Mouse (Mus musculus): ENCODE results near the gene Rin1. TPM values are rescaled to one million over a fixed set of nuclear protein-coding genes. Genes with fewer than 3 reads are reported as not detected.

Rin1 gene
- total and polyA plus RNA-seq, 2 experiments, result 0.09 to 0.78 TPM

DNA sequence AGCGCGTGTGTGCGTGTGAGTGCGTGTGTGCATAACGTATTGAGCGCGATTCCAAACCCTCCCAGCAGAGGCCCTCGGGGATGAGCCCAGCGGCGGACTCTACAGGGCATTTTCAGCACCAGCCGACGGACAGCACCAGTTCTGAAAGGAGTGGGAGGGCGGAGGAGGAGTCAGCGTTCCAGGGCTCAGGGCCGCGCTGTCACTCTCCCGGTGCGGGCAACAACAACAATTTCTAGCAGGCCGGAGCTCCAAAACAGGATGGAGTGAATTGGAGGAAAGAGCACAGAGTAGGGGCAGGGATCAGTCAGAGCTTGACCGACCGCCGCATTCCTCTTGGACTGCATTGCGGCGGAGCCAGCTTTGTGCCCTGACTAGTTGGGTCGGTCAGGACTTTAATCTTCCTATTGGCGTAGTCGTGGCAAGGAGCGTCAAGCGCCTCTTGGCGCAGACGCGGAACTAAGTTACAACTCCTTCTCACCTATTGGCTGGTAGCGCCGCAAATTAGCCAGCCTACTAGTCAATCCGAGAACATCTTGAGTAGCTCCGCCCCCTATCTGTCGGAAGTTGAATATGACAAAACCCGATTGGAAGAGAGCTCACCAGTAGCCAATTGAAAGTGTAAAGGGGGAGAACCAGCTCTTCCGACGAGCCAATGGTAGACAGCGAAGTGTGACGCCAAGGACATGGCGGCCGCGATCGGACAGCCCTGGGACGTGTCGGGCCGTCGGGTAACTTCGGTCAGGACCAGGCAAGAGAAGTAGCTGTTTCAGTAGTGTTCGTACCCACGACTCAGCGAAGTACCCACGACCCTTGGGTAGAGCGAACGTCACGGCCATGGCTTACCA is 37.8 kb downstream of the Rin1 start, which contains the start of gene Yif1a:
Yif1a (plus strand) TSS at position 655 of the 845 bp plus-strand sequence.
- no peaks in the 10 kb centered on the region for H3K79me2 ChIP-seq (ENCODE audit: control insufficient read depth, insufficient read depth, low read length)
- under 1% methylated on average over 58 of the region's 58 CpGs for WGBS
- peak; percentile 77 for TF ChIP-seq CTCF (IDR thresholded peaks at IDR 0.05; ENCODE audit: low read depth, low read length)
- TF ChIP-seq POLR2A (IDR thresholded peaks at IDR 0.05; ENCODE audit: extremely low read depth, insufficient read depth, low read length), result peak; percentile 80
- H3K27me3 ChIP-seq (ENCODE audit: control insufficient read depth, insufficient read depth, low read length), result peaks cover 7% of the 10 kb centered on the region; the same call in 1 of the 2 replicates
- H3K27ac ChIP-seq (replicated peaks; ENCODE audit: insufficient read depth, low read depth, low read length), result peak within 1 kb of the TSS; percentile 77
- no peaks in the 10 kb centered on the region for H3K36me3 ChIP-seq (ENCODE audit: control insufficient read depth, insufficient read depth, low read length)
- H3K4me1 ChIP-seq (ENCODE audit: control insufficient read depth, insufficient read depth, low read length), result peaks cover 11% of the 10 kb centered on the region
- H3K4me3 ChIP-seq (ENCODE audit: insufficient read depth, low read depth, low read length), result peak within 1 kb of the TSS; percentile 78
- peak; percentile 100 for DNase-seq (ENCODE audit: extremely low read depth, low read depth, low spot score)
- H3K9ac ChIP-seq (ENCODE audit: low read depth, low read length), result peak within 1 kb of the TSS; percentile 80

DNA sequence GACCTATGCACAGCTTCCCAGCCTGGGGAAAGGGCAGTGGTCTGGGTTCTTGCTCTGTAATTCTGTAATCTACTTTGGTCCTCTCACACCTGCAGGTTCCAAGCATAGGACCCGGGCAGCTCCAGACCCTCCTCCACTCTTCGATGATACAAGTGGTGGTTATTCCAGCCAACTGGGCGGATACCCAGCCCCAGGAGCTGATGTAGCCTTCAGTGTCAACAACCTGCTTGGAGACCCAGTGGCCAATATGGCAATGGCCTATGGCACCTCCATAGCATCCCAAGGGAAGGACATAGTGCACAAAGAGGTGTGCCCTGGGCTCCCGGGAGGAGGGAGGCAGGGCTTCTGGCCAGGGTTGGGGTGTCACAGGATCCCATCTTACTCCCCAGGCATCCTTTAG is 39.0 kb downstream of the Rin1 start:
- WGBS, result 91% methylated on average over 4 of the region's 4 CpGs
- H3K4me1 ChIP-seq (ENCODE audit: control insufficient read depth, insufficient read depth, low read length), result peaks cover 11% of the 10 kb centered on the region
- DNase-seq (ENCODE audit: extremely low read depth, low read depth, low spot score), result no peak
- H3K4me3 ChIP-seq (ENCODE audit: insufficient read depth, low read depth, low read length), result peak overlapping the region; percentile 78; the same call in 1 of the 2 replicates
- TF ChIP-seq CTCF (IDR thresholded peaks at IDR 0.05; ENCODE audit: low read depth, low read length) (no peak), POLR2A (IDR thresholded peaks at IDR 0.05; ENCODE audit: extremely low read depth, insufficient read depth, low read length) (no peak)
- H3K27me3 ChIP-seq (ENCODE audit: control insufficient read depth, insufficient read depth, low read length), result peaks cover 4% of the 10 kb centered on the region; the same call in 1 of the 2 replicates
- no peaks in the 10 kb centered on the region for H3K79me2 ChIP-seq (ENCODE audit: control insufficient read depth, insufficient read depth, low read length)
- H3K27ac ChIP-seq (replicated peaks; ENCODE audit: insufficient read depth, low read depth, low read length), result no peak overlapping the region
- no peaks in the 10 kb centered on the region for H3K36me3 ChIP-seq (ENCODE audit: control insufficient read depth, insufficient read depth, low read length)
- peak overlapping the region; percentile 10; the same call in 1 of the 2 replicates for H3K9ac ChIP-seq (ENCODE audit: low read depth, low read length)

DNA sequence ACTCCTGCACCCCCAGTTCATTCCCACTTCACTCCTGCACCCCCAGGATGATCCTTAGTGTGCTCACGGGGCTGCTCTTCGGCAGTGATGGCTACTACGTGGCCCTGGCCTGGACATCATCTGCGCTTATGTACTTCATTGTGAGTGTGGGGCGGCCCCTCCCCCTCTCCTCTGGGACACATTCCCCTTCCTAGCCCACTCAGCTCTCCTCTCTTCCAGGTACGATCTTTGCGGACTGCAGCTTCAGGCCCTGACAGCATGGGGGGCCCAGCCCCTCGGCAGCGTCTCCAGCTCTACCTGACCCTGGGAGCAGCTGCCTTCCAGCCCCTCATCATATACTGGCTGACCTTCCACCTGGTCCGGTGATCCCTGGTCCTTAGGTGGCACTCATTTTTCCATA is 41.8 kb downstream of the Rin1 start:
- TF ChIP-seq CTCF (IDR thresholded peaks at IDR 0.05; ENCODE audit: low read depth, low read length) (no peak), POLR2A (IDR thresholded peaks at IDR 0.05; ENCODE audit: extremely low read depth, insufficient read depth, low read length) (no peak)
- no peak for DNase-seq (ENCODE audit: extremely low read depth, low read depth, low spot score)
- Histone ChIP-seq H3K36me3 (ENCODE audit: control insufficient read depth, insufficient read depth, low read length) (no peaks in the 10 kb centered on the region), H3K79me2 (ENCODE audit: control insufficient read depth, insufficient read depth, low read length) (no peaks in the 10 kb centered on the region), H3K9ac (ENCODE audit: low read depth, low read length) (no peak overlapping the region), H3K4me1 (ENCODE audit: control insufficient read depth, insufficient read depth, low read length) (peaks cover 8% of the 10 kb centered on the region), H3K4me3 (ENCODE audit: insufficient read depth, low read depth, low read length) (no peak overlapping the region), H3K27me3 (ENCODE audit: control insufficient read depth, insufficient read depth, low read length) (no peaks in the 10 kb centered on the region), H3K27ac (replicated peaks; ENCODE audit: insufficient read depth, low read depth, low read length) (no peak overlapping the region)
- WGBS, result 92% methylated on average over 10 of the region's 10 CpGs

GRCm38 (mm10) chr19:5093481-5094242 is 43.4 kb downstream of the Rin1 start:
- Histone ChIP-seq H3K27me3 (ENCODE audit: control insufficient read depth, insufficient read depth, low read length) (no peaks in the 10 kb centered on the region), H3K4me1 (ENCODE audit: control insufficient read depth, insufficient read depth, low read length) (peaks cover 6% of the 10 kb centered on the region; the same call in 1 of the 2 replicates), H3K79me2 (ENCODE audit: control insufficient read depth, insufficient read depth, low read length) (no peaks in the 10 kb centered on the region), H3K9ac (ENCODE audit: low read depth, low read length) (no peak overlapping the region), H3K36me3 (ENCODE audit: control insufficient read depth, insufficient read depth, low read length) (no peaks in the 10 kb centered on the region), H3K27ac (replicated peaks; ENCODE audit: insufficient read depth, low read depth, low read length) (no peak overlapping the region), H3K4me3 (ENCODE audit: insufficient read depth, low read depth, low read length) (no peak overlapping the region)
- DNase-seq (ENCODE audit: extremely low read depth, low read depth, low spot score), result no peak
- TF ChIP-seq POLR2A (IDR thresholded peaks at IDR 0.05; ENCODE audit: extremely low read depth, insufficient read depth, low read length), result no peak
- no peak for TF ChIP-seq CTCF (IDR thresholded peaks at IDR 0.05; ENCODE audit: low read depth, low read length)
- WGBS, result 78% methylated on average over 12 of the region's 12 CpGs

- Histone ChIP-seq H3K27ac (replicated peaks; ENCODE audit: insufficient read depth, low read depth, low read length) (no peak overlapping the region), H3K4me1 (ENCODE audit: control insufficient read depth, insufficient read depth, low read length) (peaks cover 2% of the 10 kb centered on the region; the same call in 1 of the 2 replicates), H3K79me2 (ENCODE audit: control insufficient read depth, insufficient read depth, low read length) (no peaks in the 10 kb centered on the region), H3K27me3 (ENCODE audit: control insufficient read depth, insufficient read depth, low read length) (no peaks in the 10 kb centered on the region), H3K4me3 (ENCODE audit: insufficient read depth, low read depth, low read length) (no peak overlapping the region), H3K9ac (ENCODE audit: low read depth, low read length) (no peak overlapping the region), H3K36me3 (ENCODE audit: control insufficient read depth, insufficient read depth, low read length) (no peaks in the 10 kb centered on the region)
- DNase-seq (ENCODE audit: extremely low read depth, low read depth, low spot score), result peak; percentile 44
- TF ChIP-seq POLR2A (IDR thresholded peaks at IDR 0.05; ENCODE audit: extremely low read depth, insufficient read depth, low read length) (no peak), CTCF (IDR thresholded peaks at IDR 0.05; ENCODE audit: low read depth, low read length) (peak; percentile 86)
- 1% methylated on average over 21 of the region's 21 CpGs for WGBS
Observed at GRCm38 (mm10) chr19:5094243-5094632, 44.0 kb downstream of the Rin1 start.
